Mouse (Mus musculus): ENCODE results near the gene Gng11. TPM values are rescaled to one million over a fixed set of nuclear protein-coding genes. Genes with fewer than 3 reads are reported as not detected.

Gng11 gene
- polyA plus RNA-seq, 1 experiment from 2014 or later, result 76.1 TPM

Other genes starting within 250 kb of the Gng11 start
- 0.60 and 0.74 TPM in 2 replicates for gene Calcr, start 239.2 kb upstream of the Gng11 start, polyA plus RNA-seq (2016; fragmentation: Nextera tagmentation; extraction: Ambion mirVana)
- 4.3 TPM in 2 replicates for gene Tfpi2, start 15.0 kb upstream of the Gng11 start, polyA plus RNA-seq (2016; fragmentation: Nextera tagmentation; extraction: Ambion mirVana)
- not detected in 2 replicates for gene Gngt1, start 10.1 kb upstream of the Gng11 start, polyA plus RNA-seq (2016; fragmentation: Nextera tagmentation; extraction: Ambion mirVana)
- 47.1 and 49.6 TPM in 2 replicates for gene Bet1, start 83.1 kb downstream of the Gng11 start, polyA plus RNA-seq (2016; fragmentation: Nextera tagmentation; extraction: Ambion mirVana)

All from heart, embryonic 12.5 days (tissue).